Mouse (Mus musculus) adrenal gland, adult 18-20 months (tissue): ENCODE measurements at regions not wholly inside any gene's neighbourhood (a gene's known extent, or its start where the extent isn't known, plus 50 kb on each side); places are given as distances from the start of the nearest gene placed in this dataset.

Experiments used
- DNase-seq, 2 experiments: peaks; one replicate each; pipeline ENCODE4 v3.0.0; 2021 to 2022; ENCODE audit warnings: low spot score in 2 of 2

GRCm38 (mm10) chr12:39952854-39953253, 85.0 kb downstream of the Arl4a start:
- DNase-seq: no peak

- DNase-seq: no peak
Observed at GRCm38 (mm10) chr12:39951911-39952310, 85.9 kb downstream of the Arl4a start.

- peak in 1 of 2 experiments; percentile 34 for DNase-seq
Observed at GRCm38 (mm10) chr12:39950270-39950801, 87.5 kb downstream of the Arl4a start.

- no peak for DNase-seq
Observed at GRCm38 (mm10) chr12:39942910-39943309, 94.9 kb downstream of the Arl4a start.

GRCm38 (mm10) chr12:39941162-39941561, 96.7 kb downstream of the Arl4a start:
- DNase-seq: no peak

- no peak for DNase-seq
Observed at GRCm38 (mm10) chr12:39939017-39939416, 98.8 kb downstream of the Arl4a start.

GRCm38 (mm10) chr12:39938211-39938610, 99.6 kb downstream of the Arl4a start:
- DNase-seq: no peak

- DNase-seq: no peak
Observed at GRCm38 (mm10) chr12:39936331-39936730, 101.5 kb downstream of the Arl4a start.

GRCm38 (mm10) chr12:39935775-39936174, 102.0 kb downstream of the Arl4a start:
- DNase-seq: no peak

- no peak for DNase-seq
Observed at GRCm38 (mm10) chr12:39934877-39935276, 102.9 kb downstream of the Arl4a start.

- DNase-seq: no peak
Observed at GRCm38 (mm10) chr12:39931251-39931650, 106.6 kb downstream of the Arl4a start.

GRCm38 (mm10) chr12:39927902-39928301, 109.9 kb downstream of the Arl4a start:
- DNase-seq: no peak

GRCm38 (mm10) chr12:39927014-39927413, 110.8 kb downstream of the Arl4a start:
- DNase-seq: peak in 1 of 2 experiments; percentile 34

GRCm38 (mm10) chr12:39921481-39921880, 116.3 kb downstream of the Arl4a start:
- DNase-seq: no peak

GRCm38 (mm10) chr12:39920466-39920913, 117.3 kb downstream of the Arl4a start:
- no peak for DNase-seq

- no peak for DNase-seq
Observed at GRCm38 (mm10) chr12:39919909-39920308, 117.9 kb downstream of the Arl4a start.

GRCm38 (mm10) chr12:39888493-39888892, 149.3 kb downstream of the Arl4a start:
- no peak for DNase-seq

GRCm38 (mm10) chr12:39885366-39885765, 152.5 kb downstream of the Arl4a start:
- no peak for DNase-seq

- no peak for DNase-seq
Observed at GRCm38 (mm10) chr12:39880309-39880708, 157.5 kb downstream of the Arl4a start.

GRCm38 (mm10) chr12:39873917-39874316, 163.9 kb downstream of the Arl4a start:
- DNase-seq: no peak

GRCm38 (mm10) chr12:39861797-39862196, 176.0 kb downstream of the Arl4a start:
- DNase-seq: no peak

GRCm38 (mm10) chr12:39851610-39852009, 186.2 kb downstream of the Arl4a start:
- no peak for DNase-seq

GRCm38 (mm10) chr12:39849346-39850058, 188.3 kb downstream of the Arl4a start:
- DNase-seq: no peak
